Comparison of ENCODE assay signal across 12 mouse cellular contexts in the genomic region with DNA sequence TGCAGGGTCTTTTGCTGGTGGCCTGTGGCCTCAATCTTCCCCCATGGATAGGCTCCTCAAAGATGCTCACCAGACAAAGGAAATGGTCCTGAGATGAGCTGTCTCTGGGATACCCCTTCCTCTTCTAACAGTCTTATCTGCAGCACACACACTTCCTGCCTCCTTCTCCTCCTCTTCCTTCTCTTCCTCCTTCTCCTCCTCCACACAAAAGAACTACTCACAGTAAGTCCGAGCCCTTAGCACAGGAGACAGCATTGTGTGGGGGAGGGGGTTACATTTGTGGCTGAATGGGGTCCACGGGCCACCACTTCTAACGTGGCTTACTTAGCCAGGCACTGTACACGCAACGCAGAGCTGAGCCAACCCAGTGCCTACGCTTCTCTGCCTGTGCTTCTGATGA. TPM values are rescaled to one million over a fixed set of nuclear protein-coding genes. Genes with fewer than 3 reads are reported as not detected.
DNase-seq lines count a peak whose midpoint lies in the region; ATAC-seq and TF ChIP-seq lines count a peak whose summit lies in the region.
"Had no signal": no experiment of that assay in that cellular context is flagged by ENCODE, and none has a peak within 500 bp of the region (broad histone marks: within the 10 kb centered on the region; RNA-seq: fewer than 3 reads in every experiment).

No protein-coding gene starts in this region.

- no peak overlapping the region for H3K9ac ChIP-seq in heart, postnatal 0 days (replicated peaks; ENCODE audit: low read depth, low read length)
- H3K9ac ChIP-seq in hindbrain, embryonic 13.5 days = peak overlapping the region; percentile 40
- H3K9ac ChIP-seq in midbrain, embryonic 15.5 days = no peak overlapping the region

- peaks cover 17% of the 10 kb centered on the region for H3K4me1 ChIP-seq in heart, postnatal 0 days (ENCODE audit: control insufficient read depth, insufficient read depth)
- peaks cover 36% of the 10 kb centered on the region for H3K4me1 ChIP-seq in embryonic facial prominence, embryonic 10.5 days
- H3K4me1 ChIP-seq in hindbrain, embryonic 13.5 days (replicated peaks) = peaks cover 30% of the 10 kb centered on the region
- peaks cover 32% of the 10 kb centered on the region for H3K4me1 ChIP-seq in midbrain, embryonic 15.5 days

- DNase-seq in heart, postnatal 0 days (ENCODE audit: low spot score) = peak; percentile 15
- DNase-seq in heart, postnatal 14 days = no peak
- no peak for DNase-seq in embryonic facial prominence, embryonic 10.5 days (ENCODE audit: low spot score)
- DNase-seq in gastrocnemius, postnatal 4 days (ENCODE audit: low spot score in 2 of 2) = no peak
- no peak for DNase-seq in spleen, postnatal 14 days (ENCODE audit: low spot score in 2 of 2)
- DNase-seq: gastrocnemius, adult 2 months; kidney, adult 18-20 months; thymus, adult 2 months had no signal

- TF ChIP-seq CTCF in heart, postnatal 0 days (IDR thresholded peaks at IDR 0.05; ENCODE audit: low read depth) = no peak

- H3K27me3 ChIP-seq in heart, postnatal 0 days (ENCODE audit: control insufficient read depth, insufficient read depth, low read length) = peaks cover 70% of the 10 kb centered on the region
- no peaks in the 10 kb centered on the region; the same call in 1 of the 2 replicates for H3K27me3 ChIP-seq in embryonic facial prominence, embryonic 10.5 days (replicated peaks; ENCODE audit: low read depth, poor library complexity, severe bottlenecking)
- no peaks in the 10 kb centered on the region for H3K27me3 ChIP-seq in hindbrain, embryonic 13.5 days
- no peaks in the 10 kb centered on the region for H3K27me3 ChIP-seq in midbrain, embryonic 15.5 days (replicated peaks)

- WGBS in heart, postnatal 0 days = 55% methylated on average over 6 of the region's 6 CpGs
- WGBS in embryonic facial prominence, embryonic 10.5 days = 54% methylated on average over 6 of the region's 6 CpGs
- 71% methylated on average over 6 of the region's 6 CpGs for WGBS in hindbrain, embryonic 13.5 days
- 50% methylated on average over 6 of the region's 6 CpGs for WGBS in midbrain, embryonic 15.5 days

- H3K27ac ChIP-seq in heart, postnatal 0 days (ENCODE audit: low read depth) = no peak overlapping the region
- peak overlapping the region; percentile 2; the same call in 1 of the 2 replicates for H3K27ac ChIP-seq in embryonic facial prominence, embryonic 10.5 days (replicated peaks)
- H3K27ac ChIP-seq in hindbrain, embryonic 13.5 days = peak overlapping the region; percentile 80
- peak overlapping the region; percentile 77 for H3K27ac ChIP-seq in midbrain, embryonic 15.5 days
- H3K27ac ChIP-seq: gastrocnemius, adult 2 months had no signal

- no peaks in the 10 kb centered on the region for H3K36me3 ChIP-seq in heart, postnatal 0 days (replicated peaks; ENCODE audit: control insufficient read depth, insufficient read depth, low read length)
- peaks cover 62% of the 10 kb centered on the region for H3K36me3 ChIP-seq in embryonic facial prominence, embryonic 10.5 days (replicated peaks)
- H3K36me3 ChIP-seq in hindbrain, embryonic 13.5 days = peaks cover 45% of the 10 kb centered on the region
- H3K36me3 ChIP-seq in midbrain, embryonic 15.5 days (replicated peaks) = peaks cover 9% of the 10 kb centered on the region; the same call in 1 of the 2 replicates

- H3K4me3 ChIP-seq in heart, postnatal 0 days (ENCODE audit: low read depth, low read length) = no peak overlapping the region
- no peak overlapping the region for H3K4me3 ChIP-seq in embryonic facial prominence, embryonic 10.5 days
- H3K4me3 ChIP-seq in hindbrain, embryonic 13.5 days = no peak overlapping the region
- H3K4me3 ChIP-seq in midbrain, embryonic 15.5 days = no peak overlapping the region
- H3K4me3 ChIP-seq: gastrocnemius, adult 2 months had no signal

- intact Hi-C loops in heart, postnatal 14 days (cut with DNase I) = loop anchor here (5.0 kb wide), 1 partner anchor 329 kb away; no protein-coding TSS in a partner anchor

- ATAC-seq in heart, postnatal 0 days (ENCODE audit: insufficient read depth, low read depth) = no peak
- no peak for ATAC-seq in hindbrain, embryonic 13.5 days (ENCODE audit: low FRiP score)
- ATAC-seq in midbrain, embryonic 15.5 days (replicated peaks) = no peak

- H3K4me2 ChIP-seq in heart, postnatal 0 days (ENCODE audit: low read depth, low read length) = no peak overlapping the region
- no peak overlapping the region for H3K4me2 ChIP-seq in hindbrain, embryonic 13.5 days
- H3K4me2 ChIP-seq in midbrain, embryonic 15.5 days = no peak overlapping the region

- H3K9me3 ChIP-seq in heart, postnatal 0 days (replicated peaks; ENCODE audit: control insufficient read depth, low read length) = no peaks in the 10 kb centered on the region
- no peaks in the 10 kb centered on the region for H3K9me3 ChIP-seq in embryonic facial prominence, embryonic 10.5 days
- no peaks in the 10 kb centered on the region for H3K9me3 ChIP-seq in hindbrain, embryonic 13.5 days
- no peaks in the 10 kb centered on the region for H3K9me3 ChIP-seq in midbrain, embryonic 15.5 days

- no peak for TF ChIP-seq EP300 in heart, postnatal 0 days (IDR thresholded peaks at IDR 0.05; ENCODE audit: low read depth)

RNA-seq across cellular contexts. Expression of a gene that starts 30.6 kb away (rescaled TPM):
- not detected in 2 replicates for total RNA-seq in heart, postnatal 0 days (2014; rRNA removed; ENCODE audit: low replicate concordance)
- not detected in 2 replicates for polyA plus RNA-seq in heart, postnatal 0 days (2015; fragmentation: Nextera tagmentation; extraction: Ambion mirVana)
- total RNA-seq in heart, postnatal 14 days (2021) = not detected
- polyA plus RNA-seq in embryonic facial prominence, embryonic 10.5 days (2016; fragmentation: Nextera tagmentation; extraction: Ambion mirVana) = not detected in 2 replicates
- 0.06 TPM in 1 of 2 replicates, not detected in the other for polyA plus RNA-seq in hindbrain, embryonic 13.5 days (2015; fragmentation: Nextera tagmentation; extraction: Ambion mirVana)
- polyA plus RNA-seq in midbrain, embryonic 15.5 days (2015; fragmentation: Nextera tagmentation; extraction: Ambion mirVana) = 0.10 and 0.11 TPM in 2 replicates
- total RNA-seq in gastrocnemius, postnatal 4 days (2021) = not detected
- total RNA-seq: gastrocnemius, adult 2 months; layer of hippocampus, postnatal 36 days; liver, adult 2 months had no signal
- polyA plus RNA-seq: liver, adult 2 months had no signal

RNA-seq across cellular contexts. Expression of a gene that starts 42.8 kb away (rescaled TPM):
- not detected in 2 replicates for total RNA-seq in heart, postnatal 0 days (2014; rRNA removed; ENCODE audit: low replicate concordance)
- not detected in 2 replicates for polyA plus RNA-seq in heart, postnatal 0 days (2015; fragmentation: Nextera tagmentation; extraction: Ambion mirVana)
- not detected for total RNA-seq in heart, postnatal 14 days (2021)
- polyA plus RNA-seq in embryonic facial prominence, embryonic 10.5 days (2016; fragmentation: Nextera tagmentation; extraction: Ambion mirVana) = not detected in 2 replicates
- not detected in 2 replicates for polyA plus RNA-seq in hindbrain, embryonic 13.5 days (2015; fragmentation: Nextera tagmentation; extraction: Ambion mirVana)
- polyA plus RNA-seq in midbrain, embryonic 15.5 days (2015; fragmentation: Nextera tagmentation; extraction: Ambion mirVana) = not detected in 2 replicates
- total RNA-seq in gastrocnemius, postnatal 4 days (2021) = not detected
- total RNA-seq: gastrocnemius, adult 2 months; layer of hippocampus, postnatal 36 days; liver, adult 2 months had no signal
- polyA plus RNA-seq: liver, adult 2 months; thymus, adult 2 months had no signal

RNA-seq across cellular contexts. Expression of a gene that starts 50.5 kb away (rescaled TPM):
- total RNA-seq in heart, postnatal 0 days (2014; rRNA removed; ENCODE audit: low replicate concordance) = 48.2 and 57.0 TPM in 2 replicates
- 15.2 and 17.0 TPM in 2 replicates for polyA plus RNA-seq in heart, postnatal 0 days (2015; fragmentation: Nextera tagmentation; extraction: Ambion mirVana)
- total RNA-seq in heart, postnatal 14 days (2021) = 10 to 100 TPM; 33.5 to 37.6 TPM
- 54.2 and 56.1 TPM in 2 replicates for polyA plus RNA-seq in embryonic facial prominence, embryonic 10.5 days (2016; fragmentation: Nextera tagmentation; extraction: Ambion mirVana)
- 80.7 and 80.8 TPM in 2 replicates for polyA plus RNA-seq in hindbrain, embryonic 13.5 days (2015; fragmentation: Nextera tagmentation; extraction: Ambion mirVana)
- polyA plus RNA-seq in midbrain, embryonic 15.5 days (2015; fragmentation: Nextera tagmentation; extraction: Ambion mirVana) = 69.9 and 70.7 TPM in 2 replicates
- total RNA-seq in gastrocnemius, postnatal 4 days (2021) = 10 to 100 TPM; 48.6 to 52.3 TPM
